Mouse (Mus musculus) limb, embryonic 14.5 days (tissue): ENCODE measurements around the gene Rph3al. TPM values are rescaled to one million over a fixed set of nuclear protein-coding genes. Genes with fewer than 3 reads are reported as not detected.
A peak's percentile ranks its signal among the peaks of the same experiment; 100 is the strongest.

Source experiments
- ATAC-seq: fragments of 200-750 bp; cut with Nextera tagmentation; 2 replicates; pipeline ENCODE4 v1.8.0; 2017; ENCODE audit warnings: low read depth, moderate number of reproducible peaks, moderate TSS enrichment; ENCODE audit not compliant: low FRiP score
- DNase-seq: peaks from one replicate; pipeline ENCODE4 v3.0.0-alpha.2; 2015; ENCODE audit warnings: low spot score
- H3K27ac ChIP-seq: fragments of 300-500 bp; sonication (generic); replicated peaks from 2 replicates; pipeline ENCODE4 v1.5.1; 2014; ENCODE audit warnings: low read depth, mild to moderate bottlenecking, low read length, moderate library complexity, mixed read lengths
- H3K27me3 ChIP-seq: fragments of 300-500 bp; sonication (generic); 2 replicates; pipeline ENCODE4 v1.6.1; 2014; ENCODE audit warnings: low read length, mixed read lengths; ENCODE audit not compliant: control insufficient read depth, insufficient read depth
- H3K36me3 ChIP-seq: fragments of 300-500 bp; sonication (generic); 2 replicates; pipeline ENCODE4 v1.6.1; 2014; ENCODE audit warnings: mild to moderate bottlenecking, low read length, moderate library complexity, mixed read lengths; ENCODE audit not compliant: control insufficient read depth, insufficient read depth
- H3K4me1 ChIP-seq: fragments of 300-500 bp; sonication (generic); 2 replicates; pipeline ENCODE4 v1.6.1; 2014; ENCODE audit warnings: antibody characterized with exemption, low read length, mixed read lengths; ENCODE audit not compliant: control insufficient read depth, insufficient read depth
- H3K4me2 ChIP-seq: fragments of 300-500 bp; sonication (generic); replicated peaks from 2 replicates; pipeline ENCODE4 v1.6.1; 2014; ENCODE audit warnings: low read depth, mild to moderate bottlenecking, low read length, moderate library complexity; ENCODE audit not compliant: severe bottlenecking
- H3K4me3 ChIP-seq: fragments of 300-500 bp; sonication (generic); replicated peaks from 2 replicates; pipeline ENCODE4 v1.5.1; 2014; ENCODE audit warnings: low read length
- H3K9ac ChIP-seq: fragments of 300-500 bp; sonication (generic); 2 replicates; pipeline ENCODE4 v1.6.1; 2014; ENCODE audit warnings: mild to moderate bottlenecking, low read depth, low read length, moderate library complexity; ENCODE audit not compliant: severe bottlenecking
- H3K9me3 ChIP-seq: fragments of 300-500 bp; sonication (generic); 2 replicates; pipeline ENCODE4 v1.6.1; 2016; ENCODE audit warnings: low read length; ENCODE audit not compliant: control insufficient read depth
- POLR2A ChIP-seq: fragments of 200-500 bp; IDR thresholded peaks from 2 replicates; pipeline ENCODE4 v1.8.0; 2012; ENCODE audit warnings: inconsistent platforms, mild to moderate bottlenecking, moderate library complexity, borderline replicate concordance; ENCODE audit not compliant: insufficient read depth, insufficient read length; ENCODE audit errors: extremely low read depth
- WGBS: fragments of 180-500 bp; shearing (Covaris S2); extraction: QIAGEN DNeasy Blood & Tissue Kit; methylation state at CpG from one replicate; pipeline ENCODE4 v1.1.7; 2014; 5-methylcytosine and 5-hydroxymethylcytosine counted together
- polyA plus RNA-seq, 2 experiments: library from polyadenylated mRNA; depleted of rRNA in 1 of 2; stranded (reverse) in 1 of 2; unstranded in 1 of 2; fragments of >200 nt; fragmentation: Nextera tagmentation in 1 of 2; extraction: Ambion mirVana in 1 of 2; gene quantifications; 2 replicates each; pipeline versions ENCODE4 v1.2.1 to v1.2.3; 2012 to 2014

Rph3al gene
- polyA plus RNA-seq, 2 experiments = 2.2 to 2.4 TPM

- 28% methylated on average over 11 of the region's 11 CpGs for WGBS
- peak; percentile 62 for DNase-seq
- H3K9ac ChIP-seq = no peak overlapping the region
These were observed 25.7 kb upstream of the Rph3al start for GRCm38 (mm10) chr11:75963730-75964475.

GRCm38 (mm10) chr11:75961782-75962181, 23.6 kb upstream of the Rph3al start:
- ATAC-seq = no peak
- no peaks in the 10 kb centered on the region for H3K36me3 ChIP-seq
- peaks cover 10% of the 10 kb centered on the region; the same call in 1 of the 2 replicates for H3K27me3 ChIP-seq
- TF ChIP-seq POLR2A = no peak
- no peak overlapping the region for H3K9ac ChIP-seq
- no peak for DNase-seq
- no peaks in the 10 kb centered on the region for H3K9me3 ChIP-seq
- H3K4me3 ChIP-seq = no peak overlapping the region
- H3K4me1 ChIP-seq = peaks cover 13% of the 10 kb centered on the region
- H3K27ac ChIP-seq = no peak overlapping the region
- WGBS = 87% methylated on average over 7 of the region's 7 CpGs
- no peak overlapping the region for H3K4me2 ChIP-seq

More at GRCm38 (mm10) chr11:75963730-75964475, 25.7 kb upstream of the Rph3al start:
- Histone ChIP-seq H3K4me2 (no peak overlapping the region; the same call in 1 of the 2 replicates), H3K4me1 (peaks cover 13% of the 10 kb centered on the region), H3K27me3 (peaks cover 10% of the 10 kb centered on the region; the same call in 1 of the 2 replicates), H3K4me3 (no peak overlapping the region), H3K36me3 (no peaks in the 10 kb centered on the region), H3K9me3 (no peaks in the 10 kb centered on the region), H3K27ac (no peak overlapping the region)
- no peak for ATAC-seq
- no peak for TF ChIP-seq POLR2A

GRCm38 (mm10) chr11:75957124-75957832, 19.0 kb upstream of the Rph3al start:
- H3K9me3 ChIP-seq = no peaks in the 10 kb centered on the region
- H3K9ac ChIP-seq = no peak overlapping the region
- no peak overlapping the region for H3K4me3 ChIP-seq
- ATAC-seq (no peak), DNase-seq (no peak)
- WGBS = 65% methylated on average over 17 of the region's 17 CpGs
- no peaks in the 10 kb centered on the region for H3K4me1 ChIP-seq
- H3K27me3 ChIP-seq = no peaks in the 10 kb centered on the region
- TF ChIP-seq POLR2A = no peak
- H3K4me2 ChIP-seq = no peak overlapping the region
- H3K27ac ChIP-seq = no peak overlapping the region
- H3K36me3 ChIP-seq = no peaks in the 10 kb centered on the region

GRCm38 (mm10) chr11:75956651-75957050, 18.4 kb upstream of the Rph3al start:
- Histone ChIP-seq H3K9ac (no peak overlapping the region), H3K27ac (no peak overlapping the region), H3K4me1 (no peaks in the 10 kb centered on the region), H3K9me3 (no peaks in the 10 kb centered on the region), H3K36me3 (no peaks in the 10 kb centered on the region), H3K4me2 (no peak overlapping the region), H3K27me3 (no peaks in the 10 kb centered on the region), H3K4me3 (no peak overlapping the region)
- DNase-seq (no peak), ATAC-seq (no peak)
- WGBS = 67% methylated on average over 8 of the region's 8 CpGs
- no peak for TF ChIP-seq POLR2A

- Histone ChIP-seq H3K36me3 (no peaks in the 10 kb centered on the region), H3K27me3 (no peaks in the 10 kb centered on the region), H3K9me3 (no peaks in the 10 kb centered on the region), H3K9ac (no peak overlapping the region), H3K4me1 (no peaks in the 10 kb centered on the region), H3K27ac (no peak overlapping the region), H3K4me2 (no peak overlapping the region), H3K4me3 (no peak overlapping the region)
- ATAC-seq (no peak), DNase-seq (no peak)
- WGBS = 88% methylated on average over 9 of the region's 9 CpGs
- TF ChIP-seq POLR2A = no peak
These were observed 16.7 kb upstream of the Rph3al start for GRCm38 (mm10) chr11:75954896-75955295.
